Mouse (Mus musculus): Measurements from ENCODE around the gene Ap4s1.

Gene Ap4s1

DNA sequence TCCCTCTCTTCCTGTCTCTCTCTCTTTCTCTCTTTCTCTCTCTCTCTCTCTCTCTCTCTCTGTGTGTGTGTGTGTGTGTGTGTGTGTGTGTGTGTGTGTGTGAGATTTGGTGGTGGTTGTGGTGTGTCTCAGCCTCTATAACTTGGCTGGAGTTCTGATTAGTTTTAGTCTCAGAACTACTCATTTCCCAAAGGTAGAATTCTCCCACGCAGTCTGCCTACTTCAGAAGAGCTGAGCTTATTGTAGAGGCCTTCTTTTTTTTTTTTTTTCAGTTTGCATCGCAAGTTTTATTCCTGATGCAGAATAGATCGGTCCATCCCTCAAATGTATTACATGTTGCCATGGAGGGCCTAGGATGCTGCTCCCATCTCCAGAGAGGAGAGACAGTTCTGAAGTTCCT lies 18.9 kb downstream of the Ap4s1 start:
- TF ChIP-seq CTCF (conservative IDR thresholded peaks at IDR 0.05; ENCODE audit: low read length) = no peak
- no peak for TF ChIP-seq POU5F1 (IDR thresholded peaks at IDR 0.05; ENCODE audit: borderline replicate concordance, low read length)
- no peak for TF ChIP-seq NANOG (IDR thresholded peaks at IDR 0.05; ENCODE audit: borderline replicate concordance, low read length)
- H3K4me1 ChIP-seq (replicated peaks; ENCODE audit: low read depth, low read length) = peaks cover 42% of the 10 kb centered on the region
- no peaks in the 10 kb centered on the region for H3K9me3 ChIP-seq (ENCODE audit: low read length)
- no peaks in the 10 kb centered on the region for H3K36me3 ChIP-seq (ENCODE audit: insufficient read depth, low read length)
- 0 out of 2 replicates have a peak overlapping the region, but pooled peaks have one; percentile 1 for H3K4me3 ChIP-seq (replicated peaks; ENCODE audit: low read length)
- H3K27me3 ChIP-seq (ENCODE audit: insufficient read depth, low read length) = no peaks in the 10 kb centered on the region

GRCm38 (mm10) chr12:51710154-51710553 lies 19.3 kb downstream of the Ap4s1 start:
- H3K4me3 ChIP-seq (replicated peaks; ENCODE audit: low read length) = 0 out of 2 replicates have a peak overlapping the region, but pooled peaks have one; percentile 1
- H3K4me1 ChIP-seq (replicated peaks; ENCODE audit: low read depth, low read length) = peaks cover 38% of the 10 kb centered on the region
- no peaks in the 10 kb centered on the region for H3K27me3 ChIP-seq (ENCODE audit: insufficient read depth, low read length)
- TF ChIP-seq NANOG (IDR thresholded peaks at IDR 0.05; ENCODE audit: borderline replicate concordance, low read length) (no peak), CTCF (conservative IDR thresholded peaks at IDR 0.05; ENCODE audit: low read length) (no peak), POU5F1 (IDR thresholded peaks at IDR 0.05; ENCODE audit: borderline replicate concordance, low read length) (no peak)
- H3K36me3 ChIP-seq (ENCODE audit: insufficient read depth, low read length) = no peaks in the 10 kb centered on the region
- no peaks in the 10 kb centered on the region for H3K9me3 ChIP-seq (ENCODE audit: low read length)

GRCm38 (mm10) chr12:51712685-51713084 lies 21.9 kb downstream of the Ap4s1 start:
- TF ChIP-seq POU5F1 (IDR thresholded peaks at IDR 0.05; ENCODE audit: borderline replicate concordance, low read length) = no peak
- TF ChIP-seq NANOG (IDR thresholded peaks at IDR 0.05; ENCODE audit: borderline replicate concordance, low read length) = no peak
- no peak for TF ChIP-seq CTCF (conservative IDR thresholded peaks at IDR 0.05; ENCODE audit: low read length)
- H3K4me3 ChIP-seq (replicated peaks; ENCODE audit: low read length) = no peak overlapping the region
- H3K4me1 ChIP-seq (replicated peaks; ENCODE audit: low read depth, low read length) = peaks cover 22% of the 10 kb centered on the region
- H3K9me3 ChIP-seq (ENCODE audit: low read length) = no peaks in the 10 kb centered on the region
- H3K36me3 ChIP-seq (ENCODE audit: insufficient read depth, low read length) = no peaks in the 10 kb centered on the region
- no peaks in the 10 kb centered on the region for H3K27me3 ChIP-seq (ENCODE audit: insufficient read depth, low read length)

DNA sequence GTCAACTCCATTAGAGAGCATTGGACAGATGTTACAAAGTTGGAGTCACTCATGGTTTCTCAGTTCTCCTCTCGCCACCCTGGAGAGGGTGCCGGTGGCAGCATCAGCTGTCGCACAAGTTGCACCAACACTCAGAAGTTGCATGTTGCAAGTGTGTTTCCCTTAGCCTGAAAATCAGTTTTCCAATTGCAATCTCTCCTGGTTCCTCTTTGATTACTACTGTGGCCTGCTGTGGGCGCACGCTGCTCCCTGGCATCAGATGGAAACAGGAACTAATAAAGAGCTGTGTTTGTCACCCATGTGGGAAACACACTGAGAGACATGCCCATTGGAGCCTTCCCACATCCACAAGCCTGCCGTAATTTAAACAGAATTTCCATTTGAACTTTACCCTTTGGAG lies 27.8 kb downstream of the Ap4s1 start:
- Histone ChIP-seq H3K4me3 (replicated peaks; ENCODE audit: low read length) (no peak overlapping the region), H3K4me1 (replicated peaks; ENCODE audit: low read depth, low read length) (peaks cover 41% of the 10 kb centered on the region), H3K27me3 (ENCODE audit: insufficient read depth, low read length) (no peaks in the 10 kb centered on the region), H3K9me3 (ENCODE audit: low read length) (no peaks in the 10 kb centered on the region), H3K36me3 (ENCODE audit: insufficient read depth, low read length) (no peaks in the 10 kb centered on the region)
- TF ChIP-seq CTCF (conservative IDR thresholded peaks at IDR 0.05; ENCODE audit: low read length) (no peak), POU5F1 (IDR thresholded peaks at IDR 0.05; ENCODE audit: borderline replicate concordance, low read length) (no peak), NANOG (IDR thresholded peaks at IDR 0.05; ENCODE audit: borderline replicate concordance, low read length) (no peak)

GRCm38 (mm10) chr12:51721836-51722235 lies 31.0 kb downstream of the Ap4s1 start:
- H3K4me1 ChIP-seq (replicated peaks; ENCODE audit: low read depth, low read length) = peaks cover 46% of the 10 kb centered on the region
- H3K27me3 ChIP-seq (ENCODE audit: insufficient read depth, low read length) = no peaks in the 10 kb centered on the region
- no peaks in the 10 kb centered on the region for H3K9me3 ChIP-seq (ENCODE audit: low read length)
- no peaks in the 10 kb centered on the region for H3K36me3 ChIP-seq (ENCODE audit: insufficient read depth, low read length)
- H3K4me3 ChIP-seq (replicated peaks; ENCODE audit: low read length) = no peak overlapping the region
- TF ChIP-seq CTCF (conservative IDR thresholded peaks at IDR 0.05; ENCODE audit: low read length) (no peak), NANOG (IDR thresholded peaks at IDR 0.05; ENCODE audit: borderline replicate concordance, low read length) (no peak), POU5F1 (IDR thresholded peaks at IDR 0.05; ENCODE audit: borderline replicate concordance, low read length) (no peak)

GRCm38 (mm10) chr12:51729058-51729457 lies 38.2 kb downstream of the Ap4s1 start:
- Histone ChIP-seq H3K4me1 (replicated peaks; ENCODE audit: low read depth, low read length) (peaks cover 14% of the 10 kb centered on the region), H3K4me3 (replicated peaks; ENCODE audit: low read length) (peak overlapping the region; percentile 54)
- TF ChIP-seq CTCF (conservative IDR thresholded peaks at IDR 0.05; ENCODE audit: low read length) = no peak
- no peak for TF ChIP-seq NANOG (IDR thresholded peaks at IDR 0.05; ENCODE audit: borderline replicate concordance, low read length)
- TF ChIP-seq POU5F1 (IDR thresholded peaks at IDR 0.05; ENCODE audit: borderline replicate concordance, low read length) = no peak

GRCm38 (mm10) chr12:51729827-51730226 lies 39.0 kb downstream of the Ap4s1 start:
- Histone ChIP-seq H3K4me3 (replicated peaks; ENCODE audit: low read length) (peak overlapping the region; percentile 54; the same call in 1 of the 2 replicates), H3K27me3 (ENCODE audit: insufficient read depth, low read length) (no peaks in the 10 kb centered on the region), H3K4me1 (replicated peaks; ENCODE audit: low read depth, low read length) (peaks cover 20% of the 10 kb centered on the region), H3K9me3 (ENCODE audit: low read length) (no peaks in the 10 kb centered on the region), H3K36me3 (ENCODE audit: insufficient read depth, low read length) (no peaks in the 10 kb centered on the region)
- no peak for TF ChIP-seq POU5F1 (IDR thresholded peaks at IDR 0.05; ENCODE audit: borderline replicate concordance, low read length)
- TF ChIP-seq NANOG (IDR thresholded peaks at IDR 0.05; ENCODE audit: borderline replicate concordance, low read length) = no peak
- TF ChIP-seq CTCF (conservative IDR thresholded peaks at IDR 0.05; ENCODE audit: low read length) = no peak

More at GRCm38 (mm10) chr12:51729058-51729457, 38.2 kb downstream of the Ap4s1 start:
- H3K27me3 ChIP-seq (ENCODE audit: insufficient read depth, low read length) = no peaks in the 10 kb centered on the region
- H3K36me3 ChIP-seq (ENCODE audit: insufficient read depth, low read length) = no peaks in the 10 kb centered on the region
- H3K9me3 ChIP-seq (ENCODE audit: low read length) = no peaks in the 10 kb centered on the region

DNA sequence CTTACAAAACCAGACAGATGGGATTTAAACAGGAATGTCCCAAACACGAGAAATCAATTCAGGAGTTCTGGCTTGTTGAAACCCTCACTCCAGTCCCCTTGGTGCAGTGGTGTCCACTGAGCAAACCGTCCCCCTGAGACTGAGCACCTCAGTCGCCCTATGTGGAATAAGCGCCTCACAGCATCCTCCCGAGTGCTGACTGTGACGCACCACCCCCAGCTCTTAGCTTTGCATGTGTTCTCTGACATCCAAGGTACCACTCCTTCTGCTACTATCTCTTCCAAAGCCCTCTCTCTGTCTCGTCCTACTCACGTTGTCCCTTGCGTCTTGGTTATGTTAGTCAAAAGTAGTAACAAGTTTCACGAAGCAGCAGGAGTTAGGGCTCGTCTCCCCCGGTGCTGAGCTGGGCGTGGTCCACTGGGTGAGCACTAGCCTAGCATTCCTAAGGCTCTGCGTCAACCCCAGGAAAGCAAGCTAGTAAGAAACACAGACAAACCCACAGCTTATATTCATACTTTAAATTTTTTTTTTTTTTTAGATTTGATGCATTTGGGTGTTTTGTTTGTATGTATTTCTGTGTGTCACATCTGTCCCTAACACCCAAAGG lies 43.9 kb downstream of the Ap4s1 start:
- no peaks in the 10 kb centered on the region for H3K36me3 ChIP-seq (ENCODE audit: insufficient read depth, low read length)
- no peaks in the 10 kb centered on the region for H3K9me3 ChIP-seq (ENCODE audit: low read length)
- peaks cover 39% of the 10 kb centered on the region for H3K4me1 ChIP-seq (replicated peaks; ENCODE audit: low read depth, low read length)
- H3K27me3 ChIP-seq (ENCODE audit: insufficient read depth, low read length) = no peaks in the 10 kb centered on the region
- TF ChIP-seq CTCF (conservative IDR thresholded peaks at IDR 0.05; ENCODE audit: low read length) (no peak), NANOG (IDR thresholded peaks at IDR 0.05; ENCODE audit: borderline replicate concordance, low read length) (no peak), POU5F1 (IDR thresholded peaks at IDR 0.05; ENCODE audit: borderline replicate concordance, low read length) (no peak)
- H3K4me3 ChIP-seq (replicated peaks; ENCODE audit: low read length) = no peak overlapping the region

DNA sequence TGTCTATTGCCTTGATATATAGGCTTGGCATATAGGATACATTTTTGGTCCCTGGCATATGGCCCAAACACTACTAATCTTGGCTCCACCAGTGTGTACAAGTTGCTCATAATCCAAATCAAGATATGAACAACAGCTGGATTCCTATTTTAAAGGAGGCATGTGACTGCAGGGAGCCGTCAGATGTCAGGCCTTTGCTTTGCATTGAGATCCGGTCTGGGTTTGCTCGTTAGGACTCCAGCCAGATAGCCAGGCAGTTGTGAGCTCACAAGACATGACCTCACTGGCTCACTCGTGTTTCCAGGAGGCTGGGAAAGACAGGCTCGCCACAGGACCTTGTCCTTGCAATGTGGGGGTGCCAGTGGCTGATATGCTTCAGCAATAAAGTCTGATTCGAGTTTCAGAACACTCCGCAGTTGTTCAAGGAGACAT lies 45.0 kb downstream of the Ap4s1 start:
- no peaks in the 10 kb centered on the region for H3K36me3 ChIP-seq (ENCODE audit: insufficient read depth, low read length)
- no peaks in the 10 kb centered on the region for H3K27me3 ChIP-seq (ENCODE audit: insufficient read depth, low read length)
- peaks cover 34% of the 10 kb centered on the region for H3K4me1 ChIP-seq (replicated peaks; ENCODE audit: low read depth, low read length)
- H3K4me3 ChIP-seq (replicated peaks; ENCODE audit: low read length) = no peak overlapping the region
- H3K9me3 ChIP-seq (ENCODE audit: low read length) = no peaks in the 10 kb centered on the region
- TF ChIP-seq NANOG (IDR thresholded peaks at IDR 0.05; ENCODE audit: borderline replicate concordance, low read length) (no peak), CTCF (conservative IDR thresholded peaks at IDR 0.05; ENCODE audit: low read length) (no peak), POU5F1 (IDR thresholded peaks at IDR 0.05; ENCODE audit: borderline replicate concordance, low read length) (no peak)

All from E14TG2a.4 (cell line).